Mouse (Mus musculus) gonadal fat pad, adult 2 months (tissue): ENCODE measurements at regions not wholly inside any gene's neighbourhood (a gene's known extent, or its start where the extent isn't known, plus 50 kb on each side); places are given as distances from the start of the nearest gene placed in this dataset.

Experiments used
- DNase-seq: peaks from one replicate; pipeline ENCODE4 v3.0.0-alpha.2; 2012; ENCODE audit warnings: low read depth

GRCm38 (mm10) chr11:26881635-26882034 is 287.8 kb upstream of the Vrk2 start:
- no peak for DNase-seq
